Mouse (Mus musculus) liver, embryonic 14.5 days (tissue): ENCODE results near the gene Fbxo47. TPM values are rescaled to one million over a fixed set of nuclear protein-coding genes. Genes with fewer than 3 reads are reported as not detected.

Experiments
- ATAC-seq: fragments of 200-750 bp; cut with Nextera tagmentation; 2 replicates; pipeline ENCODE4 v1.8.0; 2017; ENCODE audit warnings: moderate number of reproducible peaks, mild to moderate bottlenecking, moderate library complexity; ENCODE audit not compliant: insufficient read depth
- DNase-seq, 3 experiments: peaks; one replicate each; pipeline ENCODE4 v3.0.0-alpha.2; 2012 to 2013; ENCODE audit warnings: low read depth in 3 of 3, low spot score in 3 of 3
- H3K27ac ChIP-seq: fragments of 300-500 bp; sonication (generic); 2 replicates; pipeline ENCODE4 v1.5.1; 2014; ENCODE audit warnings: moderate library complexity, mild to moderate bottlenecking, control low read depth, inconsistent platforms
- H3K27me3 ChIP-seq: fragments of 300-500 bp; sonication (generic); 2 replicates; pipeline ENCODE4 v1.6.1; 2014; ENCODE audit warnings: mild to moderate bottlenecking, low read length, moderate library complexity; ENCODE audit not compliant: control insufficient read depth, insufficient read depth
- H3K36me3 ChIP-seq: fragments of 300-500 bp; sonication (generic); replicated peaks from 2 replicates; pipeline ENCODE4 v1.6.1; 2014; ENCODE audit warnings: low read depth; ENCODE audit not compliant: control insufficient read depth, insufficient read depth
- H3K4me1 ChIP-seq, 2 experiments: fragments of 200-500 bp in 1 of 2; fragments of 300-500 bp in 1 of 2; sonication (generic) in 1 of 2; replicated peaks; 2 replicates each; pipeline ENCODE4 v1.6.1; 2012 to 2014; ENCODE audit warnings: antibody characterized with exemption in 1 of 2, inconsistent platforms in 1 of 2, low read length in 1 of 2; ENCODE audit not compliant: control insufficient read depth in 2 of 2, insufficient read depth in 2 of 2
- H3K4me2 ChIP-seq: fragments of 300-500 bp; sonication (generic); 2 replicates; pipeline ENCODE4 v1.6.1; 2014; ENCODE audit warnings: low read depth, mild to moderate bottlenecking, control low read depth, moderate library complexity
- H3K4me3 ChIP-seq, 2 experiments: fragments of 200-500 bp in 1 of 2; fragments of 300-500 bp in 1 of 2; sonication (generic) in 1 of 2; 2 replicates each; pipeline ENCODE4 v1.5.1; 2012 to 2014; ENCODE audit warnings: low read depth in 2 of 2, low read length in 2 of 2, mild to moderate bottlenecking in 2 of 2, control low read depth in 1 of 2, inconsistent platforms in 1 of 2, moderate library complexity in 1 of 2; ENCODE audit not compliant: insufficient read depth in 1 of 2
- H3K9ac ChIP-seq: fragments of 300-500 bp; sonication (generic); replicated peaks from 2 replicates; pipeline ENCODE4 v1.6.1; 2014; ENCODE audit warnings: mild to moderate bottlenecking, control low read depth, moderate library complexity
- H3K9me3 ChIP-seq: fragments of 300-500 bp; sonication (generic); 2 replicates; pipeline ENCODE4 v1.6.1; 2016; ENCODE audit warnings: low read length, mixed read lengths; ENCODE audit not compliant: control insufficient read depth
- CTCF ChIP-seq: IDR thresholded peaks from 2 replicates; pipeline ENCODE4 v1.5.1; 2016; ENCODE audit warnings: antibody characterized with exemption, low read depth, control low read depth
- EP300 ChIP-seq: IDR thresholded peaks from 2 replicates; pipeline ENCODE4 v1.6.1; 2016; ENCODE audit warnings: antibody characterized with exemption, low read depth
- WGBS: fragments of 180-500 bp; shearing (Covaris S2); extraction: QIAGEN DNeasy Blood & Tissue Kit; methylation state at CpG from one replicate; pipeline ENCODE4 v1.1.7; 2014; ENCODE audit not compliant: insufficient replicate concordance; 5-methylcytosine and 5-hydroxymethylcytosine counted together
- polyA plus RNA-seq, 2 experiments: library from polyadenylated mRNA; depleted of rRNA in 1 of 2; stranded (reverse) in 1 of 2; unstranded in 1 of 2; fragments of >200 nt; fragmentation: Nextera tagmentation in 1 of 2; extraction: Ambion mirVana in 1 of 2; gene quantifications; 2 replicates each; pipeline versions ENCODE4 v1.2.1 to v1.2.3; 2012 to 2014

Fbxo47 gene
- polyA plus RNA-seq, 2 experiments, result 0.30 to 0.51 TPM

DNA sequence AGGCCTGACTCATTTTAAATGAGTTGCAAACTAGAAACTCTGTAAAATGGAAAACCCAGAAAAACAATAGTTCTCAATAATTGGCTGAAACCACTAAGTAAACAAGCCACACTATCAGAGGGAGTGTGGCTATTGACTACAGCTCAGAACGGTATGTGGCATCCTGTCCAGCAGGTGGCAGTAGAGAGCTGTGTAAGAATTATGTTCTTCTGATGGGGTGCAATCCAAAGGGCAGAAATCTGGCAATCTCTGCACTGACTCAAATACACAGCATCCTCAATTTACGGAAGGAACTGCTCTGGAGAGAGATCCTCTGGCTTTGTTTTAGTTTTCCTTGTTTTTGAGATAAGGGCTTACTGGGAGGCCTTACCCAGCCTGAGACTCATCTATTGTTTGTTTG is 15.9 kb upstream of the Fbxo47 start:
- DNase-seq, result peak; percentile 55 to 61 (median 58)
- Histone ChIP-seq H3K4me2 (no peak overlapping the region), H3K27me3 (no peaks in the 10 kb centered on the region), H3K9ac (no peak overlapping the region), H3K27ac (no peak overlapping the region), H3K9me3 (no peaks in the 10 kb centered on the region), H3K4me1 (no peaks in the 10 kb centered on the region), H3K4me3 (no peak overlapping the region), H3K36me3 (no peaks in the 10 kb centered on the region)
- TF ChIP-seq CTCF (peak; percentile 85), EP300 (no peak)
- WGBS, result 0% methylated on average over 2 of the region's 2 CpGs
- ATAC-seq, result peak; percentile 39; the same call in 1 of the 2 replicates

DNA sequence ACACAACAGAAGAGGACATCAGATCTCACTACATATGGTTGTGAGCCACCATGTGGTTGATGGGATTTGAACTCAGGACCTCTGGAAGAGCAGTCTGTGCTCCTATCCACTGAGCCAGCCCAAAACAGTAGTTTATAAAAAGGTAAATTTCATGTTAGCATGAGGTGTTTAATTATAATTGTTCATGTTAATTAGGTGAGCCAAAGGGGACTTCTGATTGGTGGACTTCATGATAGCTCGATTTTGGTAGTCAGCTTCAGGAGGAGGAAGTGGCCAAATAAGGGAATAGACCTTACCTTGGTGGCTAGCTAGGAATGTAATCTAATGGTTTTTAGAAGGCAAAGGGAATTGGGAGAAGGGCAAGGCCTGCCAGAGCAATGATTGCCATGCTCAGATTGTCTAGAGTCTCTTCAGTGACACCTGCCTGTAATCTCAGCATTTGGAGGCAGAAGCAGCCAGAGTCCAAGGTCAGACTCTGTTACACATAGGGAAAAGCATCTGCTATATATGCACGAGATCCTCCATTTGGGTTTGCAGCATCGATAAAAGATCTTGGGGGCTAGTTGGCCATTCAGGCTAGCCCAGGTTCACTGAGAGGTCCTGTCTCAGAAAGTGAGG is 13.7 kb upstream of the Fbxo47 start:
- ATAC-seq, result no peak
- H3K9me3 ChIP-seq, result no peaks in the 10 kb centered on the region
- no peak for DNase-seq
- H3K27ac ChIP-seq, result no peak overlapping the region
- H3K9ac ChIP-seq, result no peak overlapping the region
- H3K4me3 ChIP-seq, result no peak overlapping the region
- H3K4me2 ChIP-seq, result no peak overlapping the region
- no peak for TF ChIP-seq CTCF
- no peak for TF ChIP-seq EP300
- 61% methylated on average over 3 of the region's 3 CpGs for WGBS
- H3K27me3 ChIP-seq, result no peaks in the 10 kb centered on the region
- H3K36me3 ChIP-seq, result no peaks in the 10 kb centered on the region
- H3K4me1 ChIP-seq, result no peaks in the 10 kb centered on the region

DNA sequence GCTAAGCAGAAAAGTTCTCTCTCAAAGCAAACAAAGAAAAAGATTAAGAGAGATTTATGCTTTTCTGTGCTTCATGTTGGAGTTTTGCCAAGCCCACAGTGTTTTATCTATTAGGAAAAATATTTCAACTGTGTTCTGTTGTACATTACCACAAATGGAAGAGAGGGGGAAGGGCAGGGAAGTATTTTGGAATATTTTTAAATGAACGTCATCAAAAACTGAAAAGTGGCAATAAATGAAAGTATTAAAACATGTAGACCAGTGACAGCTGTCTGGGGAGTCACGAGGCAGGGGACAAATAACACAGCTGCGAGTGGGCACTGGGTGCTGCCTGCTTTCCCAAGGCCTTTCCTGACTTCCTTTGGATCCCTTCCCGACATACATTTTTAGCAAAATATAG is 12.7 kb upstream of the Fbxo47 start:
- no peak for DNase-seq

DNA sequence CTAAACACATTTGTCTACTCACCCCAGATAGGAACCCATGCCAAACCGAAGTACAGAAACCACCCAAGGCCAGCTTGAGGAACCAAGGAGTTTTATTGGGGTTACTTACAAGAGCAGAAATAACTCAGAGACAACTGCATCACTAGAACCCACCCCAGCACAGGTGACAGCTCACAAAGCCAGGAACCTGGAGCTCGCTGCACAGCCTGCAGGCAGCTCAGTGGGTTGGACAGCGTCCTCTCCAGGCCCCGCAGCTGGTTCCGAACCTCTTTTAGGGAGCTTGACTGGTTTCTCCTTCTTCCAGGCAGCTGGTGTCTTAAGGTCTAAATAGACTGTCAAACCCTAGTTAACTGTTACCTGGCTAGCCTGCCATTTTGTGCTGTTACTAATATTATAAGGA is 7.9 kb upstream of the Fbxo47 start:
- Histone ChIP-seq H3K27me3 (no peaks in the 10 kb centered on the region), H3K9ac (no peak overlapping the region), H3K9me3 (no peaks in the 10 kb centered on the region), H3K4me2 (no peak overlapping the region), H3K4me3 (no peak overlapping the region), H3K4me1 (no peaks in the 10 kb centered on the region), H3K36me3 (no peaks in the 10 kb centered on the region), H3K27ac (no peak overlapping the region)
- ATAC-seq (no peak), DNase-seq (no peak)
- TF ChIP-seq EP300 (no peak), CTCF (no peak)
- 66% methylated on average over 5 of the region's 5 CpGs for WGBS

More for the DNA sequence above, 12.7 kb upstream of the Fbxo47 start:
- Histone ChIP-seq H3K27me3 (no peaks in the 10 kb centered on the region), H3K27ac (no peak overlapping the region), H3K4me2 (no peak overlapping the region), H3K4me1 (no peaks in the 10 kb centered on the region), H3K9me3 (no peaks in the 10 kb centered on the region), H3K9ac (no peak overlapping the region), H3K4me3 (no peak overlapping the region), H3K36me3 (no peaks in the 10 kb centered on the region)
- no peak for ATAC-seq
- 56% methylated on average over 4 of the region's 4 CpGs for WGBS
- TF ChIP-seq CTCF (no peak), EP300 (no peak)

DNA sequence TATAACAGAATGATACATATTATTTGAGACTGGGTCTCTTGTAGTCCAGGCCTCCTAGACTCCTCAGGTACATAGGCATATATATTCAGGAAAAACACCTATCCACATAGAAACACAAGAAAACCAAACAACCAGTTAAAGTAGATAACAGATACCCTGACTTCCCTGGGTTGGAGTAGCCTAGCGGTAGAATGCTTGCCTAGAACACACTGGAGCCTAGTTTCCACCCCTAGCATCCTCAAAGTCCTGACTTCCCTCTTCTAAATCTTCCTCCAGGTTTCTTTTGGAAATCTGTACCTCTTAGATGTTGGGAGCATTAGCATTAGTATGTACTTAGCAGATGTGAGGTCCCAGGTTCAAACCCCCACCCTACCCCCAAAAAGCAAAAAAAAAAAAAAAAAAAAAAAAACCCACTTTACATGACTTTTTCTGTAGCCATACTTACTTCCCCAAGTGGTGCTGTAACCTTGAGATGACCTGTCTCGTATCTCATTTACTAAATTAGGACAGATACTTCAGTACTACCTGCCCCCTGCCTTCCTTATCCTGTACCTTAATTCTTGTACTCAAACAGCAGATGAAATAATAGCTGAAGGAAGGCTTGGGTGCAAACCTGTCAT is 1.5 kb upstream of the Fbxo47 start:
- Histone ChIP-seq H3K9ac (no peak overlapping the region), H3K4me2 (peak overlapping the region; percentile 84), H3K4me3 (no peak overlapping the region; a peak in 1 of 4 replicates), H3K4me1 (peaks cover 3 to 9% of the 10 kb centered on the region in 2 experiments; a peak in 2 of 4 replicates), H3K9me3 (no peaks in the 10 kb centered on the region), H3K27me3 (no peaks in the 10 kb centered on the region), H3K36me3 (no peaks in the 10 kb centered on the region), H3K27ac (no peak overlapping the region)
- 62% methylated on average over 2 of the region's 2 CpGs for WGBS
- no peak for DNase-seq
- no peak for ATAC-seq
- TF ChIP-seq CTCF, result no peak
- no peak for TF ChIP-seq EP300
